Mouse (Mus musculus) adrenal gland, postnatal 0 days (tissue): ENCODE measurements around the gene Gm5965. TPM values are rescaled to one million over a fixed set of nuclear protein-coding genes. Genes with fewer than 3 reads are reported as not detected.

Experiments used
- polyA plus RNA-seq: library from polyadenylated mRNA; unstranded; fragments of >200 nt; fragmentation: Nextera tagmentation; extraction: Ambion mirVana; gene quantifications from 2 replicates; pipeline ENCODE4 v1.2.1, GENCODE M21; 2015

The Gm5965 gene
- polyA plus RNA-seq: not detected in 2 replicates

GRCm38 (mm10) chr16:88777596-88777995 lies at the start of gene Gm5965:
Gene Gm5965 (plus strand): TSS chr16:88777896.

GRCm38 (mm10) chr16:88728812-88729275 lies 48.9 kb upstream of the Gm5965 start, which contains the start of gene Krtap13-1:
Gene Krtap13-1 (plus strand): TSS chr16:88728862.

GRCm38 (mm10) chr16:88751535-88751934 lies 26.2 kb upstream of the Gm5965 start, which contains the start of gene Krtap13:
Gene Krtap13 (minus strand): TSS chr16:88751635.

GRCm38 (mm10) chr16:88758547-88758946 lies 19.1 kb upstream of the Gm5965 start, which contains the start of gene 2310034C09Rik:
Gene 2310034C09Rik (plus strand): TSS chr16:88758847.

GRCm38 (mm10) chr16:88774106-88774505 lies 3.6 kb upstream of the Gm5965 start, which contains the start of gene 2310057N15Rik:
Gene 2310057N15Rik (minus strand): TSS chr16:88774206.

GRCm38 (mm10) chr16:88811827-88812226 lies 34.1 kb downstream of the Gm5965 start, which contains the start of gene Gm20741:
Gene Gm20741 (minus strand): TSS chr16:88812220.

GRCm38 (mm10) chr16:88820066-88820465 lies 42.4 kb downstream of the Gm5965 start, which contains the start of gene Krtap15:
Gene Krtap15 (plus strand): TSS chr16:88820215.

GRCm38 (mm10) chr16:88826095-88826652 lies 48.5 kb downstream of the Gm5965 start, which contains the start of gene Krtap14:
Gene Krtap14 (minus strand): TSS chr16:88826145.

Other genes starting within 250 kb of the Gm5965 start
- gene Cldn8, start 214.7 kb upstream of the Gm5965 start, polyA plus RNA-seq: 0.43 and 4.4 TPM in 2 replicates
- gene Krtap24-1, start 165.6 kb upstream of the Gm5965 start, polyA plus RNA-seq: not detected in 2 replicates
- not detected in 2 replicates for gene 2310079G19Rik, start 150.2 kb upstream of the Gm5965 start, polyA plus RNA-seq
- gene Krtap26-1, start 130.1 kb upstream of the Gm5965 start, polyA plus RNA-seq: not detected in 2 replicates
- gene Krtap27-1, start 106.2 kb upstream of the Gm5965 start, polyA plus RNA-seq: not detected in 2 replicates
- gene 2310061N02Rik, start 69.9 kb upstream of the Gm5965 start, polyA plus RNA-seq: not detected in 2 replicates
- gene Krtap13-1, start 49.0 kb upstream of the Gm5965 start, polyA plus RNA-seq: not detected in 2 replicates
- not detected in 2 replicates for gene Krtap13, start 26.3 kb upstream of the Gm5965 start, polyA plus RNA-seq
- gene 2310034C09Rik, start 19.0 kb upstream of the Gm5965 start, polyA plus RNA-seq: not detected in 2 replicates
- gene 2310057N15Rik, start 3.7 kb upstream of the Gm5965 start, polyA plus RNA-seq: not detected in 2 replicates
- gene Gm20741, start 34.3 kb downstream of the Gm5965 start, polyA plus RNA-seq: not detected in 2 replicates
- not detected in 2 replicates for gene Krtap15, start 42.3 kb downstream of the Gm5965 start, polyA plus RNA-seq
- gene Krtap14, start 48.2 kb downstream of the Gm5965 start, polyA plus RNA-seq: not detected in 2 replicates
- not detected in 2 replicates for gene Krtap19-1, start 91.5 kb downstream of the Gm5965 start, polyA plus RNA-seq
- not detected in 2 replicates for gene Krtap19-2, start 96.4 kb downstream of the Gm5965 start, polyA plus RNA-seq
- gene Krtap19-3, start 100.1 kb downstream of the Gm5965 start, polyA plus RNA-seq: not detected in 2 replicates
- not detected in 2 replicates for gene Krtap19-4, start 107.2 kb downstream of the Gm5965 start, polyA plus RNA-seq
- gene Krtap19-5, start 118.6 kb downstream of the Gm5965 start, polyA plus RNA-seq: not detected in 2 replicates
- not detected in 2 replicates for gene Krtap19-9b, start 154.4 kb downstream of the Gm5965 start, polyA plus RNA-seq
- not detected in 2 replicates for gene Krtap16-3, start 185.0 kb downstream of the Gm5965 start, polyA plus RNA-seq
- not detected in 2 replicates for gene Krtap22-2, start 232.9 kb downstream of the Gm5965 start, polyA plus RNA-seq
- not detected in 2 replicates for gene Gm10229, start 237.4 kb downstream of the Gm5965 start, polyA plus RNA-seq